Mouse (Mus musculus) intestine, embryonic 14.5 days (tissue): ENCODE data around the gene Vezf1. TPM values are rescaled to one million over a fixed set of nuclear protein-coding genes. Genes with fewer than 3 reads are reported as not detected.

Experiments used
- ATAC-seq: fragments of 200-750 bp; cut with Nextera tagmentation; replicated peaks from 2 replicates; pipeline ENCODE4 v1.8.0; 2017; ENCODE audit warnings: low read depth, moderate number of reproducible peaks, moderate TSS enrichment, moderate library complexity; ENCODE audit not compliant: low FRiP score, low TSS enrichment
- DNase-seq: peaks from one replicate; pipeline ENCODE4 v3.0.0-alpha.2; 2018; ENCODE audit warnings: low spot score
- H3K27ac ChIP-seq: fragments of 300-500 bp; sonication (generic); 2 replicates; pipeline ENCODE4 v1.5.1; 2014; ENCODE audit warnings: low read depth, mild to moderate bottlenecking, control low read depth
- H3K27me3 ChIP-seq: fragments of 300-500 bp; sonication (generic); replicated peaks from 2 replicates; pipeline ENCODE4 v1.6.1; 2014; ENCODE audit warnings: low read length, control low read depth; ENCODE audit not compliant: control insufficient read depth, insufficient read depth
- H3K36me3 ChIP-seq: fragments of 300-500 bp; sonication (generic); 2 replicates; pipeline ENCODE4 v1.6.1; 2014; ENCODE audit warnings: low read length, control low read depth; ENCODE audit not compliant: control insufficient read depth, insufficient read depth
- H3K4me1 ChIP-seq: fragments of 300-500 bp; sonication (generic); replicated peaks from 2 replicates; pipeline ENCODE4 v1.6.1; 2014; ENCODE audit warnings: low read length, control low read depth, mixed read lengths; ENCODE audit not compliant: control insufficient read depth, insufficient read depth
- H3K4me2 ChIP-seq: fragments of 300-500 bp; sonication (generic); 2 replicates; pipeline ENCODE4 v1.6.1; 2014; ENCODE audit warnings: low read length
- H3K4me3 ChIP-seq: fragments of 300-500 bp; sonication (generic); 2 replicates; pipeline ENCODE4 v1.5.1; 2014; ENCODE audit warnings: low read depth, low read length, control low read depth, mixed read lengths
- H3K9ac ChIP-seq: fragments of 300-500 bp; sonication (generic); 2 replicates; pipeline ENCODE4 v1.6.1; 2014; ENCODE audit warnings: mild to moderate bottlenecking, low read length
- H3K9me3 ChIP-seq: fragments of 300-500 bp; sonication (generic); 2 replicates; pipeline ENCODE4 v1.6.1; 2016; ENCODE audit warnings: low read length, control low read depth; ENCODE audit not compliant: control insufficient read depth
- WGBS: fragments of 180-500 bp; shearing (Covaris S2); extraction: QIAGEN DNeasy Blood & Tissue Kit; methylation state at CpG from one replicate; pipeline ENCODE4 v1.1.7; 2014; 5-methylcytosine and 5-hydroxymethylcytosine counted together
- polyA plus RNA-seq: library from polyadenylated mRNA; unstranded; fragments of >200 nt; fragmentation: Nextera tagmentation; extraction: Ambion mirVana; gene quantifications from 2 replicates; pipeline ENCODE4 v1.2.1, GENCODE M21; 2014

Gene Vezf1
- polyA plus RNA-seq, 1 experiment from 2014 or later = 40.0 TPM

GRCm38 (mm10) chr11:88073343-88073875 lies 5.3 kb downstream of the Vezf1 start:
- Histone ChIP-seq H3K9ac (no peak overlapping the region), H3K4me3 (no peak overlapping the region), H3K4me2 (no peak overlapping the region), H3K4me1 (peaks cover 30% of the 10 kb centered on the region), H3K27ac (no peak overlapping the region), H3K36me3 (peaks cover 50% of the 10 kb centered on the region), H3K27me3 (no peaks in the 10 kb centered on the region), H3K9me3 (no peaks in the 10 kb centered on the region)
- ATAC-seq (no peak), DNase-seq (no peak)
- WGBS = 74% methylated on average over 14 of the region's 14 CpGs

GRCm38 (mm10) chr11:88075701-88076100 lies 7.6 kb downstream of the Vezf1 start:
- Histone ChIP-seq H3K4me2 (no peak overlapping the region), H3K36me3 (peaks cover 73% of the 10 kb centered on the region)

GRCm38 (mm10) chr11:88076394-88076793 lies 8.3 kb downstream of the Vezf1 start:
- H3K4me2 ChIP-seq = no peak overlapping the region
- peaks cover 79% of the 10 kb centered on the region for H3K36me3 ChIP-seq

More at GRCm38 (mm10) chr11:88075701-88076100, 7.6 kb downstream of the Vezf1 start:
- H3K4me1 ChIP-seq = peaks cover 20% of the 10 kb centered on the region
- no peak for ATAC-seq
- DNase-seq = no peak
- 84% methylated on average over 1 of the region's 1 CpGs for WGBS
- no peak overlapping the region for H3K9ac ChIP-seq
- H3K27ac ChIP-seq = no peak overlapping the region
- no peak overlapping the region for H3K4me3 ChIP-seq
- H3K27me3 ChIP-seq = no peaks in the 10 kb centered on the region
- H3K9me3 ChIP-seq = no peaks in the 10 kb centered on the region

GRCm38 (mm10) chr11:88083699-88084098 lies 15.6 kb downstream of the Vezf1 start:
- ATAC-seq (no peak), DNase-seq (no peak)
- no peak overlapping the region for H3K4me3 ChIP-seq
- H3K4me1 ChIP-seq = peaks cover 11% of the 10 kb centered on the region
- no peak overlapping the region for H3K9ac ChIP-seq
- H3K36me3 ChIP-seq = peaks cover 56% of the 10 kb centered on the region
- no peaks in the 10 kb centered on the region for H3K27me3 ChIP-seq
- no peak overlapping the region for H3K4me2 ChIP-seq
- H3K9me3 ChIP-seq = no peaks in the 10 kb centered on the region
- 78% methylated on average over 6 of the region's 6 CpGs for WGBS
- no peak overlapping the region for H3K27ac ChIP-seq

More at GRCm38 (mm10) chr11:88076394-88076793, 8.3 kb downstream of the Vezf1 start:
- 71% methylated on average over 1 of the region's 1 CpGs for WGBS
- ATAC-seq (no peak), DNase-seq (no peak)
- Histone ChIP-seq H3K27me3 (no peaks in the 10 kb centered on the region), H3K9me3 (no peaks in the 10 kb centered on the region), H3K27ac (no peak overlapping the region), H3K4me1 (peaks cover 13% of the 10 kb centered on the region), H3K9ac (no peak overlapping the region), H3K4me3 (no peak overlapping the region)

- ATAC-seq = peak; percentile 92
- Histone ChIP-seq H3K36me3 (peaks cover 23% of the 10 kb centered on the region), H3K4me1 (peaks cover 11% of the 10 kb centered on the region), H3K27ac (peak overlapping the region; percentile 10; the same call in 1 of the 2 replicates), H3K9ac (0 out of 2 replicates have a peak overlapping the region, but pooled peaks have one; percentile 21), H3K9me3 (no peaks in the 10 kb centered on the region), H3K27me3 (no peaks in the 10 kb centered on the region), H3K4me2 (peak overlapping the region; percentile 50), H3K4me3 (peak overlapping the region; percentile 25)
- DNase-seq = peak; percentile 89
- 6% methylated on average over 25 of the region's 25 CpGs for WGBS
These were observed 18.9 kb downstream of the Vezf1 start for GRCm38 (mm10) chr11:88086737-88087627.

- Histone ChIP-seq H3K4me2 (no peak overlapping the region), H3K36me3 (peaks cover 1% of the 10 kb centered on the region; the same call in 1 of the 2 replicates), H3K9ac (no peak overlapping the region), H3K27me3 (no peaks in the 10 kb centered on the region), H3K4me1 (peaks cover 11% of the 10 kb centered on the region), H3K4me3 (no peak overlapping the region), H3K27ac (no peak overlapping the region), H3K9me3 (no peaks in the 10 kb centered on the region)
- DNase-seq (no peak), ATAC-seq (no peak)
- WGBS = 75% methylated on average over 5 of the region's 5 CpGs
These were observed 21.1 kb downstream of the Vezf1 start for GRCm38 (mm10) chr11:88089150-88089549.

- DNase-seq = no peak
- WGBS = 60% methylated on average over 5 of the region's 5 CpGs
- no peak for ATAC-seq
These were observed 22.2 kb downstream of the Vezf1 start for GRCm38 (mm10) chr11:88090293-88090692.

GRCm38 (mm10) chr11:88091949-88092348 lies 23.9 kb downstream of the Vezf1 start:
- no peak overlapping the region for H3K27ac ChIP-seq
- no peaks in the 10 kb centered on the region for H3K27me3 ChIP-seq
- H3K4me1 ChIP-seq = peaks cover 9% of the 10 kb centered on the region
- no peak overlapping the region for H3K9ac ChIP-seq
- H3K36me3 ChIP-seq = no peaks in the 10 kb centered on the region
- no peak for ATAC-seq
- no peak for DNase-seq
- WGBS = 82% methylated on average over 1 of the region's 1 CpGs
- no peak overlapping the region for H3K4me2 ChIP-seq
- H3K9me3 ChIP-seq = no peaks in the 10 kb centered on the region
- H3K4me3 ChIP-seq = no peak overlapping the region

More at GRCm38 (mm10) chr11:88090293-88090692, 22.2 kb downstream of the Vezf1 start:
- no peak overlapping the region for H3K9ac ChIP-seq
- H3K27me3 ChIP-seq = no peaks in the 10 kb centered on the region
- H3K4me3 ChIP-seq = no peak overlapping the region
- no peaks in the 10 kb centered on the region for H3K9me3 ChIP-seq
- H3K36me3 ChIP-seq = no peaks in the 10 kb centered on the region
- H3K4me2 ChIP-seq = no peak overlapping the region
- H3K27ac ChIP-seq = no peak overlapping the region
- H3K4me1 ChIP-seq = peaks cover 11% of the 10 kb centered on the region
